Mouse (Mus musculus): ENCODE results near the gene Pofut1.

Pofut1 gene

DNA sequence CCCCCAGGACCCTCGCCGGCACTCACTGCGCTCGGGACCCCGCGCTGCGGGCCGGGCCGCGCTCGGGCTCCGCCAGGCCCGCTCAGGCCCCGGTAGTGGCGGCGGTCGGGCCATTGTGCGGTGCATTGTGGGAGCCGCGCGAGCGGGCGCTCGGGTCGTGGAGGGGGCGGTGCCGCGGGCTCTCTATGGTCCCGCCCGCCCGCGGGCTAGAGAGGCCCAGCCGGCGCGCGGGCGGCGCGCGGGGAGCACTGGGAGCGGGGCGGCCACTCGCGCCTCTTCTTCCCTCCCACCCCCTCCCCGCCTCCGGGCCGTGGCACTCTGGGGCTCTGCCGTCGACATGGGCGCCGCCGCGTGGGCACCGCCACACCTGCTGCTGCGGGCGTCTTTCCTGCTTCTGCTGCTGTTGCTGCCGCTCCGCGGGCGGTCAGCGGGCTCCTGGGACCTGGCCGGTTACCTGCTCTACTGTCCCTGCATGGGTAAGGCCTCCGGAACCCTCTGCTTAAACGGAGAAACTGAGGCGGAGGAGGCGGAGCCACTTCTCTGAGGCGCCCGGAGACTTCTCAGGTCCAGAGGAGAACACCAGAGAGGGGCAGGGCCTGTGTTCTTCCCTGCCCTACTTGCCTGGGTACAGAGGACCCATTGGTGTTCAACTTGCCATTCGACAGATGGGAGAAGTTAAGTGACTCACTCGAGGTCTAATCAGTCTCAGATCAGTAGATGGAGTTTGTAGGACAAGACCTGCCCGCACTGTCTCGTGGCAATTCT lies at the start of gene Pofut1, which contains the start of gene Plagl2:
Pofut1 (plus strand) TSS at position 284 of the 765 bp plus-strand sequence.
Plagl2 (minus strand) TSS at position 177 of the 765 bp plus-strand sequence.
- DNase-seq (ENCODE audit: low spot score in 2 of 2), result peak; percentile 62 to 78

DNA sequence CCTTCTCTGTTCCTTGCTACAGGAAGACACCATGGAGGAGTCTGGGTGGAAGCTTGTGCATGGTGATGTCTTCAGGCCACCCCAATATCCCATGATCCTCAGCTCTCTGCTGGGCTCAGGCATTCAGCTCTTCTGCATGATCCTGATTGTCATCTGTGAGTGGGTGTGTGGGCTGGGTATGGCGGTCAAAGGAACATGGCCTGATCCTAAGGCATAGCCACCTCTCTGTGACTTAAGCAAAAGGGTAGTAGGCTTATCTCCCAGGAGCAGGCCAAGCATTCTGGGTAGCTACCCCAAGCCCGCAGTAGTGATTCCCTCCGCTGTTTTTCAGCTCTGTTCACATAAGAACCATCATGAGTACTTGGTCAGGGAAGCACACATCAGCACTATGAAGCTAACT lies 47.1 kb upstream of the Pofut1 start:
- no peak for DNase-seq (ENCODE audit: low spot score in 2 of 2)

DNA sequence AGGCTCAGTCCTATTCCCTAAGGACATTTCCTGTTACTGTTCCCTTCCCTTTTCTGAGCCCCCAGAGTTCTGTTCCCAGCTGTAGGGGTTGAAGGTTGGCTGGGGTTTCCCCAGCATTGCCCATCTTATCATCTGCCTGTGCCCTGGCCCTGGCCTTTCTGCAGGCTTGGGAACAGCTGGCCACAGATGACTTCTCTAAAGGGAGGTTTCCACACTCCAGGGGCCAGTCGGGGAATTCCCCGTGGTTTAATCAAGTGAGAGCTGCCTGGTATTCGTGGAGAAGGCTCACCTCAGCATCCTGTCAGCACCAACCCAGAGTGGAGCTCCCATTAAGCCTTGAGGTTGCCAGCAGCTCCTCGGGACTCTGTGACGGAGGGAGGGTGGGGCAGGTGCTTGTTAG lies 42.8 kb upstream of the Pofut1 start:
- no peak for DNase-seq (ENCODE audit: low spot score in 2 of 2)

DNA sequence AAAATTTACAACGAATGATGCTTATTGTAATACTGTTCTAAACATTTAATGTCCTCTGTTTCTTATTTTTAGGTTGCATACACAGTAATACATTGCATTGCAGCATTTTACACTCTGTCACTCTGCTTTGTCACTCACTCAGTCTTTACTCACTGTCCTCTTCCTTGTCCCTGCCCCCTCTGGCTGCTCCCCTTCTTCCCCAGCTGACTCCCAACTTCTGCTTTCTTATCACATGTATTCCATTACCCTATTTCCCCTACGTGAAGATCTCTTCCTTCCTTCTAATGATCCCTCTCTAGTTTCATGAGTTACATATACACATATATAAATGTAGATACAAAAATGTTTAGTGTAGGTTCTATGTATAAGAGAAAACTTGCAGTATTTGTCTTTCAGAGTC lies 42.2 kb upstream of the Pofut1 start:
- DNase-seq (ENCODE audit: low spot score in 2 of 2), result no peak

DNA sequence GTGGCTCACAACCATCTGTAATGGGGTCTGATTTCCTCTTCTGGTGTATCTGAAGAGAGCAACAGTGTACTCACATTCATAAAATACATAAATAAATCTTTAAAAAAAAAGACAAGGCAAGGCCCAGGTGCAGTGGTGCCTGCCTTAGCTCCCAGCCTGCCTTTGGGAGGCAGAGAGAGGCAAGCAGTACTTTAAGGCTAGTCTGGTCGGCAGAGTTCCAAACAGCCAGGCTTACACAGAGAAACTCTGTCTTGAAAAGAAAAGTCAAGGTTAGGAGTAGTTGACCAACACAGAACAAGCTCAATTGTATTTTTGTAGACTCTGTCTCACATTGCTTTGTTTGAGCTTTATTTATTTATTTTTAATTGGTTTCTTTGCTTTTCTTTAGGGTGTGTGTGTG lies 38.6 kb upstream of the Pofut1 start:
- DNase-seq (ENCODE audit: low spot score in 2 of 2), result no peak

DNA sequence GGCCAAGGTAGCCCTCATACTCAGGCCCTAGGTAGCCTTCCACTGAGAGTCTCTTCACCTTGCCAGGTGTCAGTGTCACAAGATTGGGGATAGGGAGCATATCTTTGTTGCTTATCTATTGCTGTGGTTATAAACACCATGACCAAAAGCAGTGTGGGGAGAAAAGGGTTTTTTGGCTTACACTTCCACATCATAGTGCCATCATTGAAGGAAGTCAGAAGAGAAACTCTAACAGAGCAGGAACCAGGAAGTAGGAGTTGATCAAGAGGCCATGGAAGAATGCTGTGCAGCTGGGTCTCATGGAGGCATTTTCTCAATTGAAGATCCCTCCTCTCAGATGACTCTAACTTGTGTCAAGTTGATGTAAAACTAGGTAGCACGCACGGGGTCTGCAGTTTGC lies 33.2 kb upstream of the Pofut1 start:
- no peak for DNase-seq (ENCODE audit: low spot score in 2 of 2)

DNA sequence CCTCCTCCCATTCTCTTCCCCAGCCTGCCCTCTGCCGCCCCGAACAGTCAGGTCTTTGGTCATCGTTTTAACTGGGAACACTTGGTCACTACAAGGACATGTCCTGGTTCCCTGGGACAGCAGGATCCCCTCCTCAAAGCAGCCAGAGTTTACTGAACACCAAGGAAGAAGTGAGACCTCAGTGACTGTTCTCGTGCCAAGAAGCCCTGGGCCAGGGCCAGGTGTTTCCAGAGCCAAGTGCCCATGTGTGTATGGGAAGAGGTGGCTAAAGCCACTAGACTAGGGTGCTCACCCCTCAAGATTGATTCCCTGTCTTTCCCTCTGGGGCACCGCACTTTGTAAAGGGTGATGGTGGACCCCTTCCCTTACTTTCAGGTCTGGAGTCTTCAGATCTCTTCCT lies 32.0 kb upstream of the Pofut1 start:
- no peak for DNase-seq (ENCODE audit: low spot score in 2 of 2)

DNA sequence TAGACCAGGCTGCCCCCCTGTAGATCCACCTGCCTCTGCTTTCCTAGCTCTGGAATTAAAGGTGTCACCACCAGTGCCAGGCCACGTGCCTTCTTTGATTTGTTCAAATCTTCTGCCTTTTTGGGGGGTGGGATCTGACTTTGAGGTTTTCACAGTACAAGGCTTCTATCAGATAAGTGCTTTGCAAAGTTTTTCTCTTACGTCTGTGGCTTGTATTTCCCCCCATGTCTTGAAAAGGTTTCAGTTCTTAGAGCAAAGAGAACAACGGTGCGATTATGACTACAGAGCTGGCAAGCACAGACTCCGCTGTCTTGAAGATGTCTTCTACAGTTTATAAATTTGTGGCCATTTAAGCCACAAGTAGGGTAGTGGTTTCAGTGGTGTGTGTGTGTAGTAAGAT lies 29.9 kb upstream of the Pofut1 start:
- no peak for DNase-seq (ENCODE audit: low spot score in 2 of 2)

DNA sequence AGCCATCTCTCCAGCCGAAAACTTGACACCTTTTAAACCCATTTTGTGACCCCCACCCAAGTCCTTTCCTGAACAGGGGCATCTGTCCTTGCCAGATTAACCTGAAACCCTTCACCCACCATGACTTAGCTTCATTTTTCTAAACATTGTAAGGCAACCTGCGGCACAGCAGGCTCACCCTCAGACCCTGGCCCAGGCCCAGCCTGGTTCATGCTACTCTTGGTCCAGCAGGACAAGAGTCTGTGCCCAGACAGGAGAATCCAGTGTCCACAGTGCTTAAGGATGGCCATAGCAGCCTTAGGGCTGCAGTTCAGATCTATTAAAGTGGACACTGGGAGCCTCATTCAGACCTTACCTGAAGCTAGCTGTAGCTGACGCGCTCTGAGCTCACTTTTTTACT lies 28.0 kb upstream of the Pofut1 start:
- no peak for DNase-seq (ENCODE audit: low spot score in 2 of 2)

DNA sequence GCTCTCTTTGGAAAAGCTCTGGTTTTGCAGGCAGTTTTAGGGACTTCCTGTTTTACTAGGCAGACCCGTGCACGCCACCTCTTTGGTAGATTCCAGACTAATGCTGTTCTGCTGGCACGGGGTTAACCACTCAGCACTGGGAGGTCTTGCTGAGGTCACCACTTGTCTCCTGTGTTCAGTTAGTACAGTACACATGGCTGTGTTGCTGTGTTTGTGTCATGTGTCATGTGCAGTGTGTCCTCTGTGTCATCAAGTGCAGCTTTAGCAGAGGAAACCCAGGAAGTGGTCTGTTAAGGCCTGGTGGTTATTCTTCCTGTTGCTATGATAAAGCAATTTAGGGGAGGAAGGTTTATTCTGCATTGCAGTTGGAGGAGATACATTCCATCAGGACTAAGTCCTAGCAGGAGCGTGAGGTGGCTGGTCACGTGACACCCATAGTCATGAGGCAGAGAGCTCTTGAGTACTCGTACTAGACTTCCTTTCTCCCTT lies 26.5 kb upstream of the Pofut1 start:
- no peak for DNase-seq (ENCODE audit: low spot score in 2 of 2)

DNA sequence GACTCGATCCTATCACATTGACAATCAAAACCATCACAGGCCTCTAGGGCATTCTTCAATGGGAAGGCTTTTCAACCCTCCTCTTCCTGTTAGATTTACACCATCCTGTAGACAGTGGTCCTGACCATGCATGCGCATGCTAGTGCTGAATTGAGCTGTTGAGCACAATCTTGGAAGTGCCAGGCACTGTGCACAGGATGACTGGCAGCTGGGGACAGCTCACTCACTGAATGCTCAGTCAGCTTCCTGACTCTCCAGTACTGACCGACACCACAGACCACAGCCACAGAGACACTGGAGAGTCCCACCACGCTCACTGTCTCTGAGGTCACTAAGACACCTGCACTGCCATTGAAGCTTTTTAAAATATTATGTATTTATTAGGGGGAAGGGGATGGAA lies 25.9 kb upstream of the Pofut1 start:
- no peak for DNase-seq (ENCODE audit: low spot score in 2 of 2)

DNA sequence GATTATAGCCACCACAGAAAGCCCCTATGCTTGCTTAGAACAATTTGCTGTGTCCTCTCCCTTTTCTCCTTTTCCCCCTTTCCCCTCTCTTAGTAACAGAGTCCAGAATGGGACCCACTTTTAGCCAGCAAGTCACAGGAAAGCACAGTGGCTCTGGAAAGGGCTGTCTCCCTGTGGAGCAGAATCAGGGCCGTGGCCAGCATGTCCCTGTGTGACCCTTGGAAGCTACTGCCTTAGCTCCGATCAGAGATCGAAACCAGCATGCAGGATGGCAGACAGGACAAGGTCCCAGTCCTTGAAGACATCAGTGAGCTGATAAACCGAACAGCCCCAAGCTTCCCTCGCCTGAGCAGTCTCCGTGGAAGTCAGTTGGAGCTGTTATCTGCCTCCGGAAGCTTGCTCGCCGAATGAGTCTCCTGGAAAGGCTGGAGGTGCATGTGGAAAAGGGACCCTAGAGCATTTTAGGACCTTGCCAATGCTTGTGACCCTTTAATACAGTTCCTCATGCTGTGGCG lies 23.4 kb upstream of the Pofut1 start:
- DNase-seq (ENCODE audit: low spot score in 2 of 2), result no peak

DNA sequence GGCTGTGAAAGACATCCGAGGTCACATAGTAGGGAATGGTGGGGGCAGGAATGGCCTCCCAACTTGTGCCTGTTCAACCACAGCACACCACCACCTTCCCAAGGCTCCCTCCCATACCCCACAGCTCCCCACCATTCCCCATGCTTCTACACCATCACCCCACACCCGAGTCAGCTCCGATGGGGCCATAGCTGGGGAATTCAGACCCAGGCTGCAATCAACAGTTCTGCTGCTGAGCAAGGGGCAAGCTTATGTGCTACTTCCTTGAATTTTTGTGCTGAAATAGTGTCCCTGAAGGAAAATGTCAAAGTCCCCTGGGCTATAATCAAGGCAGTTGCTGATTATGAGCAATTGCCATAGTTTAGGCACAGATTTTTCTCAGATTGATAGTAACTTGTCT lies 22.8 kb upstream of the Pofut1 start:
- DNase-seq (ENCODE audit: low spot score in 2 of 2), result no peak

DNA sequence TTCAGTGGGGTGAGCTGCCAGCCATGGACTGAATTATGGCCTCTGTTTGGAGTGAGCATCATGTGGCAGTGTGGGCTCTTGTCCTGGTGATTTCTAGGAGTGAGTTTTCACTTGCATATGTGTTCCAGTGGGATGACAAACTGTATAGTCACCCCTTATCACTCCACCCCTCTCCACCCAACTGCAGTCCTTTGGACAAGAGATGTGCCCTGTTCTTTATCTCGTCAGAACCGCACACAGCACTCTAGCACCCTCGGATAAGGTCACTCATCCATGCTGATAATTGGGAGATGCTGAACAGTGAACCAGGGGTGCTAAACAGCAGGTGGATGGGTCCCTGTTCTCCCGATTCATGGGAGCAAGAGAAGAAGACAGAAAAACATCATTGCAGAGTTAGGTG lies 19.7 kb upstream of the Pofut1 start:
- DNase-seq (ENCODE audit: low spot score in 2 of 2), result no peak

DNA sequence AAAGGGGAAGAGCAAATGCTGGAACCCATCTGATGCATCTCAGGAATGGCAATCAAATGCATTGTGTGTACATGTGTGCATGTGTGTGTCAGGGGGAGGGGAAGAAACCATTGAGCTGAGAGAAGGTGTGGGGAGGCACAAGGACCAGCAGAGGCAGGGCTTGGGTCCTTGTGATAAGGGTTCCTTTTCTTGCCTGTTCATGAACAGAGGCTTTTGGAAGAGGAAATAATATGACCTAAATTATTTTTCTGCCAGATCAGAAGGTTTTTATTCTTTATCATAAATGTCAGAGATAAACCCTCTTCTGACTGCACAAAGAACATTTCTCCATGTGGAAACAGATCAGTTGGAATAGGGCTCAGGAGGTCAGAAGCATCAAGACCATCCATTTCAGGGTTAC lies 19.2 kb upstream of the Pofut1 start:
- DNase-seq (ENCODE audit: low spot score in 2 of 2), result no peak

DNA sequence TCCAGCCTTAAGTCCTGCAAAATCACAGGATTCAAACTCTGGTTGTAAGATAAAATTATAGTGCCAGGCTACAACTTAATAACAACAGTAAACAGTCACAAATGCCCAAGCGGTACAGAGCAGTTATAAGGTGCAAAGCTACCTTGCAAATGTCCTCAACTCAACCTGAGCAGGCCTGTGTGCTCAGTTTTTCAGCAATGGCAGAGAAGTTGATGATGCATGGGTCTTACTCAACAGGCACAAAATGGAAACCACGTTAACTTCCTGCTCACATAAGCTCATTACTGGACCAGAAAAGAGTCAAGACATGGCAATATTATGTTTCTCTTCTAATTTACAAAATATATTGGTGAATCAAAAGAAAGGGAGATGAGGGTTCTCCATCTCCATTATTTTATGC lies 18.8 kb upstream of the Pofut1 start:
- DNase-seq (ENCODE audit: low spot score in 2 of 2), result no peak

DNA sequence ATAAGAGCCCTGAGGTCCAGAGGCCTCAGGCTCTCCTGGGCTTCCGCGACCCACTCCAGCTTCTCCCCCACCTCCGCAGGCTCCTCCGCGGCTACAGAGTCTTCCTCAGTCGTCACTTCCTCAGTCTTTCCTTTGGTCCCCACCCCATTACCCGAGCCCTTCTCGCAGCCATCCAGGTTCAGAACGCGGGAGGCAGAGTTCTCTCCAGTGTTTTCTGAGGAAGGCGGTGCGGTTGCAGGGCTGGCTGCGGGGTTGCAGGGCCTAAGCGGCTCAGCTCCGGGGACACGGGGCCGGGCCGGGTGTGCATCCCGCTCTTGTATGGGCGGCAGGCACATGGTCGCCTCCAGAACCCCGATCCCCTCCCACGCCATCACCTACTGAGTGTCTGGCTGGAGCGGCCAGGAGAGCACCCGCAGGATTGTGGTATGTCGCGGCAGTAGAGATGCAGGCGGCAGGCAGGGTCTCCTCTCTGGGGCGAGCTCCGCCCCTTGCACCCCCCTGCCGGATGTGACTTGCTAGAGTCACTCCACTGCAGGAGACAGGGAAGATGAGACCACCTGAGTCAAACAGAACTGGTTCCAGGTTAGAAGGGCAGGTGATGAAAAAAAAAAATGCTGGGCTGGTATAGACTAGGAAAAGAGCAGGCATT lies 16.3 kb upstream of the Pofut1 start, which contains the start of gene Tspyl3:
Tspyl3 (minus strand) TSS at position 496 of the 649 bp plus-strand sequence.
- peak; percentile 55 to 61 for DNase-seq (ENCODE audit: low spot score in 2 of 2)

DNA sequence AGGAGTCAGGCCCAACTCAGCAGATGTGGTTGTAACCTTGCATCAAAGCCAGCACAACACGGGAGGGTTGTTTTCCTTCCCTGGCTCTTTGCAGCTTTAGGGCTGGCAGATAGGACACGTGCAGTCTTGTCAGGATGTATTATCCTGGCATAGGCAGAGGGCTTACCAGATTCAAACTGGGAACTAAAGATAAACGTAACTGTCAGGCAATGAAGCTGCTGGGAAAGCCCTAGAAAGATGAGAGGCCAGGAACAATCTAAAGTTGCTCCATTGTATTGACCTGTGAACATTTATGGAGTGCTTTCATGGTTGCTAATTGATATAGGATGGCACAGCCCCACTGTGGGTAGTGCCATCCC lies 15.8 kb upstream of the Pofut1 start:
- no peak for DNase-seq (ENCODE audit: low spot score in 2 of 2)

DNA sequence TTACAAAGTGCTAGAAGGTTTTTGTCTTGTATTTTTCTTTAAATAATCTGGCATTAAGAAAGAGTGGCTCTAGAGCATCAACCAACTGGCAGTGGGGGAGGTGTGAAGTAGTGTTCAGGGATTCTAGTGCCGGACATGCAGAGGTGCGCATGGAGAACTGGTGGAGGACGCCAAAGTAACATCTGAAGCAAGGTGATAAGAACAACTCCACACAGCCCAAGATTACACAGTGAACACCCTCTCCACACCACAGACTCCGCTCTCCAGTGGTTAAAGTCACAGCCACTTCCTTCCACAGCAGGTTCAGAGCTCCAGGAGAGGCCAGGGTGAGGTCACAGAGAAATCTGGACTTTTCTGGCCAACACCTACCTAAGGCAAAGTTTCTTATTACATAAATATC lies 13.4 kb upstream of the Pofut1 start:
- DNase-seq (ENCODE audit: low spot score in 2 of 2), result no peak

DNA sequence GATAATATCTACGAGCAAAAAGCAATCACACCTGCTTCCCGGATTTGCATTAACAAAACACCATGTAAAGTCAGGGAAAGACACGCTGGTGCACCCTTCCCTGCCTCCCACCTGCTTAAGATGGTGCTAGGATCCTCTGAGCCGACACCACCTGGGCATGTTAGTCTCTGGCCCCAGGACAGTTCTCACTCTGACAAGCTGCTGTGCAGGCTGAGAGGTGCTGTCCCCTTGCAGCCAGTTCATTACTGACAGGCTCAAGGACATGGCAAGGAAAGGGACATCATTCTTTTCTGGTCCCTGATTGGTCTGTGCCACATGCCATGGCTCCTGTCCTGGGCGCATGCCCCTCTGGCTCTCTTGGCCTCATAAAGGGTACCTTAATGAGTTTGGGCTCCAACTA lies 12.8 kb upstream of the Pofut1 start:
- no peak for DNase-seq (ENCODE audit: low spot score in 2 of 2)

DNA sequence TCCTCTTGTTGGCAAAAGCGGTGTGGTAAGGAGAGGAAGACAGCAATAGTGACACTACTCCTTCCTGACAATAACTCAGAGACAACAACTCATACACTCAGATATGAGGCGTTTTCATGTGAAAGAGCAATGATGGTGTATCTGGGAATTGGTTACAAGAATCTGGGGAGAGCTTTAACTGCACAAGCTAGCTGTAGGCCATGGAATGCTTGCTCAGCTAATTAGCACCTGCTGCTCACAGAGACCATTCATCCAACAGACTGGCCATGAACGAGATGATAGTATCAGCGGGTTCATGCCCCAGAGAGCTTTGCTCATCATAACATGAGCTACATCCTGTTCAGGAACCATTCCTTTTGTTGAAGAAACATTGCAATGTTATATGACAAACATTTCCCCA lies 4.1 kb upstream of the Pofut1 start:
- no peak for DNase-seq (ENCODE audit: low spot score in 2 of 2)

DNA sequence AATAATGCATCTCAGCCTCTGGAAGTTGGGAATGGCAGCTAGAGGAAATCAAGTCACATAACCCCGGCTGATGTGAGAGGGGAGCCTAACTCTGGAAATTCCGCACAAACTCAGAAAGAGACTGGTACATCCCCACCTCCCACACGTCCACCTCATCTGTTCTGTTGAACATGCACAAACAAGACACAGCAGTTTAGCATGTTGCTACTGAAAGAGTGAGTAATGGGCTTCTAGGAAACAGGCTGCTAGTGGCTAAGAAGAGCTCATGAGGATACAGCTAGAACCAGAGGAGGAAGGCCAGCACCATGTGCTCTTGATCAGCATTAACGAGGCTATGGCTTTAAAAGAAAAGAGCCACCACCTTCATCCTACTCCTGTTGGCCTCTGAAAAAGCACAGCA lies 3.4 kb upstream of the Pofut1 start:
- no peak for DNase-seq (ENCODE audit: low spot score in 2 of 2)

DNA sequence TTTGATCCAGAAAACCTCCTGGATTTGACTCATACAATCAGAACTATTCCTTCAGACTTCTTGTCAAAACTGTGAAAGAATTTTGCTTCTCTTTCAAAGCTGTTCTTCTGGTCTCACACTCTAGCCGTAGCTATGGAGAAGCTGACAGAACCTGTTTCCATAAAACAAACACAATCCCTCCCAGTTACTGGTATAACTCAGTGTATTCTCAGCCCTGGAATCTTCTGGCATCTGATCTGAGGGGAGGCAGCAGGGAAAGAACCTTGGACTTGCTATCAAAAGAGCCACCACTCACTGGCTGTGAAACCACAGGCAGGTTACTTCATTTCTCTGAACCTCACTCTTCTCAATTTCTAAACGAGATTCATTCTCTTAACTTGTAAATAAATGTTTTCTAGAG lies 2.9 kb upstream of the Pofut1 start:
- no peak for DNase-seq (ENCODE audit: low spot score in 2 of 2)

Measured in frontal cortex, postnatal 14 days (tissue).